Mouse (Mus musculus): ENCODE data around the gene Mrc1. TPM values are rescaled to one million over a fixed set of nuclear protein-coding genes. Genes with fewer than 3 reads are reported as not detected.

Gene Mrc1
- total RNA-seq, 2 experiments from 2014 or later, result 18.9 to 28.0 TPM

Small RNA genes lying within 50 kb of the gene (microRNA-seq; reads per million reads assigned to microRNA genes)
- 4.9 to 9.0 reads per million in 2 experiments for gene Mir511 (ENCODE audit: borderline number of aligned reads in 2 of 2)

Other genes with a start within 250 kb of the Mrc1 start
- gene Hacd1, start 173.3 kb upstream of the Mrc1 start, total RNA-seq (2021), result 10 to 100 TPM; 18.9 to 27.9 TPM
- 10 to 100 TPM; 49.0 to 56.1 TPM for gene Stam, start 155.3 kb upstream of the Mrc1 start, total RNA-seq (2021)
- gene Tmem236, start 54.9 kb upstream of the Mrc1 start, total RNA-seq (2021), result not detected
- under 1 TPM; 0.10 to 0.23 TPM for gene Slc39a12, start 158.9 kb downstream of the Mrc1 start, total RNA-seq (2021)

Data from adrenal gland, adult 18-20 months (tissue).